Mouse (Mus musculus) neural tube, embryonic 10.5 days (tissue): Measurements from ENCODE around the gene Wnt9b.
"Not testable (repeated sequence)": the region's sequence is repeated elsewhere in the genome, so short reads cannot be mapped to it uniquely, and the experiment has no call there.

Experiments
- DNase-seq: peaks from one replicate; pipeline ENCODE4 v3.0.0-alpha.2; 2017; ENCODE audit warnings: low spot score; ENCODE audit errors: extremely low spot score

Wnt9b gene

GRCm38 (mm10) chr11:103749306-103750089 lies at the start of gene Wnt9b:
Wnt9b (minus strand) TSS chr11:103749821.
- DNase-seq, result peak; percentile 58

DNA sequence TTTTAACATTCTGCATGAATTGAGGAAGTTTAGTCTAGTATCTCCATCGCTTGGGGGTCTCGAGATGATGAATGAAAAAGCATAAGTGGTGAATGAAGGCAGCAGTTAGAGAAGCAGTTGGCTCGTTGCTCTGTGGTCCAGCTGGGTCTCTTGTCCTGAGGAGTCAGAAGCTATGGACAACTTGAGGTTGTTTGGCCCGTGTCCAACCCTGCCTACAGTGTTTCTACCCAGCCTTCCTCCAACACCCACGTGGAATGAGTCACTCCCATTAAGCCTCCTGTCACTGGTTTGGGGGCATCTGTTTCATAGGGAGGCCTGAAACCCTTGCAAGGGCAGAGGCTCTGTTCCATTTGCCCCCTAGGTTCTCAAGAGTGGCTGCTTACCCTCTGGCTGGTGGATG lies 40.3 kb upstream of the Wnt9b start:
- DNase-seq, result no peak

DNA sequence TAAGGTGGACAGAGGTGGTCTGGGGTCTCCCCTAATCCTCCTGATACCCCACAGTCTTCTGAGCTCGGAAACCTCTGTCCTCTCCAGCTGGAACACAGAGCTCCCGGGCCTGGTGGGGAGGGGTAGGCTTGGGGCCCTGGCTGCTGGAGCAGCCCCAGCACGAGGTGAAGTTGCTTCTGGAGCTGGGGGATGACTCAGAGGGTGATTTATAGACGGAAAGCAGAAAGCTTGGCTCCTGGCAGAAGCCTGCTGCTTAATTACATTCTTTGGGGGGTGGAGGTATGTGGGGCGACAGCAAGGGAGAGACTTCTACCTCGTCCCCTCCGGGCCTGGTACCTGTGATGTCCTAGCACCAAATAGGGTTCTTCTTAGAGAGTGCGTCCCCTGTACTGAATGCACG lies 30.5 kb upstream of the Wnt9b start:
- no peak for DNase-seq

- no peak for DNase-seq
Measured at GRCm38 (mm10) chr11:103774228-103774530, 24.6 kb upstream of the Wnt9b start.

GRCm38 (mm10) chr11:103773387-103774227 lies 24.0 kb upstream of the Wnt9b start, which contains the start of gene Wnt3:
Wnt3 (plus strand) TSS chr11:103774150.
- DNase-seq, result peak; percentile 76

- peak; percentile 48 for DNase-seq
Measured at GRCm38 (mm10) chr11:103772505-103773386, 23.1 kb upstream of the Wnt9b start.

DNA sequence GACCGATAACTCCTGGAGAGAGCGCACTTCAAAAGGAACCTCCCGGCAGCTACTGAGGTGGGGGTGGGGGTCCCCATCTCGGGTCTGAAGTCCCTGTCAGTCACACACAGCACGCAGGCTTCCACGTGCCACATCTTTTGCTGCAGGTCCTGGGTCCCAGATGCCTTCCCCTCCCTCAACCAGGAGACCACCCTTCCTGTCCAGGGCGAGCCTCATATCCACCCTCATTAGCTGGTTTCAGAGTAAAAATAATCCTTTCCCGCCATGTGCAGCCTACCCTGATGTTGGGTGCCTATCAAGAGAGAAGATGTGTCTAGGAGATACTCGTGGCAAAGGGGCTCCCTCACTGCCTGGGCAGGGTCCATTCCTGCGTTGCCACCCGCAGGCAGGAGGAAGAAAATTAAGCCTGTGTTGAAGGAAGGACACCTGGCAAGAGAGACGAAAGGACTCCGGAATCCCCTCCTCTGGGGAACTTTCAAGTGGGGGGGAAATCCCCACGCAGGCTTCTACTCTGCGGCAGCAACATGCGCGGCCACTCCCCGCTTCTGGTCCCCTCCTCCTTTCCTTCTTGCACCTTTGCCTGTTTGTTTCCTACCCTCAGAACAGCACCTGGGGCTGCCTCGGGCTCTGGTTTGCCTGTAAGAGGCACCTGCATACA lies 21.7 kb upstream of the Wnt9b start:
- peak; percentile 35 for DNase-seq

GRCm38 (mm10) chr11:103765556-103766011 lies 16.0 kb upstream of the Wnt9b start:
- DNase-seq, result peak; percentile 41

- DNase-seq, result no peak
Measured at GRCm38 (mm10) chr11:103764601-103765000, 15.0 kb upstream of the Wnt9b start.

DNA sequence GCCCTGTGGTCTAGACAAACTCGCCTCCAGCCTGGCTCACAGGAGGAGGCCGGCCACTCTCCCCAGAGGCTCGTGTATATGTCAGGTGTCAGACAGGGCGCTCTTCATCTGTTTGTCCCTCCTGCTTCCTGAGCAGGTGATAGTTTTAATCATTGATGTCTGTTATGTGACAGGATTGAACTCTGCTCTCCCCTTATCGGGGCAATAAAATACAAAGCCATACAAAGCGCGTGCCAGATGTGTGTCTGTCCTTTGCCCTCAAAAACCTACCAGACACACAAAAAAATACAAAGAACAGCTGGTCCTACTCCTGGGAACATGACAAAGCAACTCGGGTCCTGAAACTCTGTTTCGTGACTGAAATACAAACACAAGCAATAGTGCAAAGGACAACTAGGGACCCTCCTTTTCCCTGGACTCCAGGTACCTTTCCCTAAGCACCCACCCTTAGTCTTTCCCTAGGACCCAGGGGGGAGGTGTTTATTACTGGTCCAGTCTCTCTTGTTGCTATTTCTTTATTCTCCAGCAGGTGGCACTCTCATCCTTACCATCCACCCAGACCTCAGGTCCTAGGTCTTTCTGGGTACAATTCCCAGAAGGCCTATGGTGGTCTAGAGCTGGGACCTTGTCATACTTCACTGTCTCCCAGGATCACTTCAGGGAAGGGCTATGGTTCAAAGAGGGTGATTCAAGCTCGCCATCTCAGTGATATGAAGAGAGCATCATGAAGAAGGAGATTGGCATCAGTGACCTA lies 14.0 kb upstream of the Wnt9b start:
- DNase-seq, result peak; percentile 42

GRCm38 (mm10) chr11:103760891-103761290 lies 11.3 kb upstream of the Wnt9b start:
- not testable (repeated sequence) for DNase-seq

DNA sequence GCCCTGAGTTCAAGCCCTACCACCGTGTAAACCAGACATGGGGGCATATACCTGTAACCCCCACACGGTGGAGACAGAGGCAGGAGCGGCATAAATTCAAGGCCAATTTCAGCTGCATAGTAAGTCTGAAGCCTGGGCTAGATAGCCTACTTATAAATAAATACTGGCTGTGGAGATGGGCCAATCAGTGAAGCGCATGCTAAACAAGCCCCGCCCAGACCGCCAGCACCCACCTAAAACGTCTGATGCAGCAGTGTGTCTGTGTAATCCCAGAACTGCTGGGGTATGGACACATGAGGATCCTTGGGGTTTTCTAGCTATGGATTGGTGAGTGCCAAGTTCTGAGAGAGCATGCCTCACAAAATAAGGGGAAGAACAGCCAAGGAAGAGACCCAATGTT lies 10.5 kb upstream of the Wnt9b start:
- DNase-seq, result no peak

- peak; percentile 83 for DNase-seq
Measured at GRCm38 (mm10) chr11:103758706-103759105, 9.1 kb upstream of the Wnt9b start.

DNA sequence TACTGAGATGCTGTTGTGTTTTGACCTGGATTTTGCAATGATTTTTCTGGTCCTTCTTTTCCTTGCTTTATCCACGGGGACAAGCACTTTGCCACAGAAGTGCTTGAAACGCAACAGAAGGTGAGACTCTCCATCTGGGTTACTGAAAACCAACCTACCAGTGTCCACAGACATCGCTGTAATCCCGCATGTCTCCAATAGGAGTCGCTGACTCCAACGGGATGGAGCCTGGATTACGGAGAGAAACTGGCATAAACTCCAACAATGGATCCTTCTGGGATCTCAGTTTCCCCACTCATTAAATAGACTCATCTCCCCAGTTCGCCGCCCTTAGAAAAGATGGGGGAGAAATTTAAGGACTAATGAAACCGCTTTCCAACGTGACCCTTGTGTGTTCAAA lies 8.4 kb upstream of the Wnt9b start:
- DNase-seq, result no peak

DNA sequence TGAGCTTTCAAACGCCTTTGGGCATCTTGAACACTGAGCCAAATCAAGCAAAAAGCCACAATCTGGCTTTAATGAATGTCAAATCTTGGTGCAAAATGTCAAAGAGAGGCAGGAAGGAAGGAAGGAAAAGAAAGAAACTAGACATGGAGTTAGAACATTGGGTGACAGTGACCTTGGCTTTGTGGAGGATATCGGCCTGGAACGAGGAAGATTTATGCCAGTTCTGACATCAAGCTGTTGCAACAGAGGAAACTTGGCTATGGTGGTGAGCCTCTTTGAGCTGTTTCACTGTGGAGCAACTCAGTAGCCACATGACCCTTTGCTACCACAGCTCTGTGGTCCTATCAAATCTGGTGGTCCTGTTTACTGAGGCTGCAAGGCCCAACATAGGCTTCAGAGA lies 991 bp upstream of the Wnt9b start:
- DNase-seq, result no peak

- no peak for DNase-seq
Measured at GRCm38 (mm10) chr11:103735046-103735781, 14.4 kb downstream of the Wnt9b start.

DNA sequence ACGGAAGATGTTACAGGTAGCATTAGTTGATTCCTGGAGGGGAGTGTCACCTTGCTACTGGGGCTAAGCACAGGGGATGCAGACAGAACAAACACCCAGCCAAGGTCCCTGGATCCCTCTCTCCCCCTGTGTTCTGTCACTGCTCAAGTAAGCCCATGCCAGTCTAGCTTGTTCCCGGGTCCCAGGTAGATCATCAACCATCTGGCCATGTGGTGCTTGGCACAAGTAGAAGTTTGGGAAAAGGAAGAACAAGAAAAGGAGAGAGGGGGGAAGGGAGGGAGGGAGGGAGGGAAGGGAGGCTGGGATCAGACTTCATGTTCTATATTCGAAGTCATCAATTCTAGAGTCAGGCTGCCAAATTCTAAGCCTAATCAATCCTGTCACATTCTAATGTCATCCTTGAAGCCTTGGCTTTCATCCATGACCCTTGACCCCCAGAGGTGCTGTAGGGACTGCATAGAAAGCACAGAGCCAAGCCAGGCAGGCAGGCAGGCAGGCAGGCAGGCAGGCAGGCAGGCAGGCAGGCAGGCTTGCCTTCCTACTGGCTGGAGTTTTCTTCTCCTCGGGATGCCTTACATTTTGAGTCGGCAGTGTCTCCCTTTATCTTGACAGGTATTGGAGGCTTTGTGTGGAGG lies 15.1 kb downstream of the Wnt9b start:
- DNase-seq, result no peak

- no peak for DNase-seq
Measured at GRCm38 (mm10) chr11:103733961-103734360, 15.7 kb downstream of the Wnt9b start.

DNA sequence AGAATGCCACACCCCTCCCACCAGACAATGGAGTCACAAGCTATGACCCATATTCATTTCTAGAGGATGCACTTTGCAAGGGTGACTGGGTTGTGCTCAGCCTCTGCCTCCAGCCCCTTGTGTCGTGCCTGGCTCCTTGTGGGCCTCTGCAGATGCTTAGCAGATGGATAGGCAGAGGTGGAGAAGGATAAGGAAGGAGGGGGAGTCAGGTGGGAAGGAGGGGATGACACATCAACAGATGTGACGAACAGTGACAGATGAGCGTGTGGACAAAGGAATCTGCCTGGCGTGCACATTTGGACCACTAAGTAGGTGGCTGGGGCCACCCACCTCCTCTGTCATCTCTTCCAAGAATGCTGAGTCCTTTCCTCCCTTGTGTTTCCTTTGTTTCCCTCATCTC lies 16.6 kb downstream of the Wnt9b start:
- no peak for DNase-seq
